In the genomic region with DNA sequence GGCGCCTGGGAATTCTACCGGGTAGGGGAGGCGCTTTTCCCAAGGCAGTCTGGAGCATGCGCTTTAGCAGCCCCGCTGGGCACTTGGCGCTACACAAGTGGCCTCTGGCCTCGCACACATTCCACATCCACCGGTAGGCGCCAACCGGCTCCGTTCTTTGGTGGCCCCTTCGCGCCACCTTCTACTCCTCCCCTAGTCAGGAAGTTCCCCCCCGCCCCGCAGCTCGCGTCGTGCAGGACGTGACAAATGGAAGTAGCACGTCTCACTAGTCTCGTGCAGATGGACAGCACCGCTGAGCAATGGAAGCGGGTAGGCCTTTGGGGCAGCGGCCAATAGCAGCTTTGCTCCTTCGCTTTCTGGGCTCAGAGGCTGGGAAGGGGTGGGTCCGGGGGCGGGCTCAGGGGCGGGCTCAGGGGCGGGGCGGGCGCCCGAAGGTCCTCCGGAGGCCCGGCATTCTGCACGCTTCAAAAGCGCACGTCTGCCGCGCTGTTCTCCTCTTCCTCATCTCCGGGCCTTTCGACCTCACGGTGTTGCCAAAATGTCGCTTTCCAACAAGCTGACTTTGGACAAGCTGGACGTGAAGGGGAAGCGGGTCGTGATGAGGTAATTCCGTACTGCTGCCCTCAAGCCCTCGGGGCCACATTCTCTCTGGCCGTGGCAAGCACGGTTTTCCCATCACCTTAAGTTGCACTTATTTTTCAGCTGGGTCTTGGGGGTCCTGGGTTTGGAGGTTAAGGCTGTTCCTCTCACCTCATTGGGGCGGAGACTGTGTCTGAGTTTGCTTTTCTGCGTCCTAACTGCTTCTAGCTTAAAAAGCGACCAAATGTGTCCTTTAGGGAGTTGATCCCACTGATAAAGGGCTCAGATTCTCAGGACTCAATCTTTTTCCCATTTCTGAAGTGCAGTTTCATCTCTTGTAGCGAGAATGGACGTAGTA, we compare ENCODE assay signal across 8 mouse cellular contexts. TPM values are rescaled to one million over a fixed set of nuclear protein-coding genes. Genes with fewer than 3 reads are reported as not detected.
A peak's percentile ranks its signal among the peaks of the same experiment; 100 is the strongest.
DNase-seq lines count a peak whose midpoint lies in the region; ATAC-seq and TF ChIP-seq lines count a peak whose summit lies in the region.

Pgk1 (plus strand) TSS at position 388 of the 937 bp plus-strand sequence.

- intact Hi-C loops in gastrocnemius, adult 2 months (cut with DNase I): loop anchor here (5.0 to 10.0 kb wide), 2 partner anchors 160 to 1112 kb away; partner anchors contain the start of genes Atp7a and Pbdc1
- intact Hi-C loops in left cerebral cortex, adult 2 months (cut with DNase I): loop anchor here (1.0 to 5.0 kb wide), 2 partner anchors 160 to 260 kb away; partner anchors contain the start of genes Atp7a and Atrx

- H3K36me3 ChIP-seq in hindbrain, postnatal 0 days (ENCODE audit: insufficient read depth, low read length): no peaks in the 10 kb centered on the region

- no peaks in the 10 kb centered on the region for H3K9me3 ChIP-seq in hindbrain, postnatal 0 days (ENCODE audit: low read length)

- H3K4me2 ChIP-seq in hindbrain, postnatal 0 days (ENCODE audit: low read depth, low read length): peak within 1 kb of the TSS; percentile 52

- peak within 1 kb of the TSS; percentile 80 for H3K4me3 ChIP-seq in gastrocnemius, adult 2 months
- H3K4me3 ChIP-seq in hindbrain, postnatal 0 days (ENCODE audit: low read length): peak within 1 kb of the TSS; percentile 48
- H3K4me3 ChIP-seq in left cerebral cortex, adult 2 months: peak within 1 kb of the TSS; percentile 61

- H3K9ac ChIP-seq in hindbrain, postnatal 0 days (replicated peaks; ENCODE audit: low read length): peak within 1 kb of the TSS; percentile 53

- no peak for TF ChIP-seq CTCF in gastrocnemius, adult 2 months (IDR thresholded peaks at IDR 0.05)
- TF ChIP-seq CTCF in hindbrain, postnatal 0 days (IDR thresholded peaks at IDR 0.05; ENCODE audit: low read depth): peak; percentile 18; the same call in 1 of the 2 replicates
- TF ChIP-seq CTCF in left cerebral cortex, adult 2 months (IDR thresholded peaks at IDR 0.05): no peak; the same call in 1 of the 2 replicates

- peak; percentile 97 for DNase-seq in ZHBTc4 (ENCODE audit: low read depth, low spot score)
- DNase-seq in gastrocnemius, adult 2 months: peak; percentile 96
- DNase-seq in hindbrain, postnatal 0 days (ENCODE audit: low spot score): peak; percentile 95
- DNase-seq in left cerebral cortex, adult 2 months (ENCODE audit: extremely low spot score in 1 of 2, low spot score in 2 of 2): peak; percentile 73 to 91
- peak; percentile 87 to 91 for DNase-seq in right cerebral cortex, adult 2 months (ENCODE audit: low spot score in 2 of 2)
- DNase-seq in urinary bladder, postnatal 14 days (ENCODE audit: low spot score): peak; percentile 93

- 25% methylated on average over 55 of the region's 55 CpGs for WGBS in hindbrain, postnatal 0 days

- peak; percentile 95 for ATAC-seq in common myeloid progenitor, adult 5-6 weeks (replicated peaks; ENCODE audit: low read depth, poor library complexity, severe bottlenecking)
- peak; percentile 99 for ATAC-seq in hindbrain, postnatal 0 days
- ATAC-seq in megakaryocyte, adult 5-6 weeks (ENCODE audit: poor library complexity, severe bottlenecking): peak; percentile 91

- peaks cover 8% of the 10 kb centered on the region; the same call in 1 of the 2 replicates for H3K4me1 ChIP-seq in hindbrain, postnatal 0 days (ENCODE audit: insufficient read depth, low read length)

- H3K27me3 ChIP-seq in hindbrain, postnatal 0 days (ENCODE audit: insufficient read depth, low read length): no peaks in the 10 kb centered on the region

- peak within 1 kb of the TSS; percentile 91 for H3K27ac ChIP-seq in gastrocnemius, adult 2 months
- H3K27ac ChIP-seq in hindbrain, postnatal 0 days: peak within 1 kb of the TSS; percentile 66
- H3K27ac ChIP-seq in left cerebral cortex, adult 2 months: peak within 1 kb of the TSS; percentile 84

RNA-seq across cellular contexts. Expression of gene Pgk1, which starts in this region (rescaled TPM):
- total RNA-seq in common myeloid progenitor, adult 5-6 weeks (2017): 203 and 235 TPM in 2 replicates
- total RNA-seq in gastrocnemius, adult 2 months (2021): 1,000 to 10,000 TPM in 1 of 2 experiments, 100 to 1,000 TPM in 1; 915 to 1,167 TPM
- 246 and 254 TPM in 2 replicates for total RNA-seq in hindbrain, postnatal 0 days (2014; rRNA removed)
- polyA plus RNA-seq in hindbrain, postnatal 0 days (2015; fragmentation: Nextera tagmentation; extraction: Ambion mirVana): 302 and 312 TPM in 2 replicates
- 100 to 1,000 TPM; 408 to 481 TPM for total RNA-seq in left cerebral cortex, adult 2 months (2021)
- 313 and 334 TPM in 2 replicates for total RNA-seq in megakaryocyte, adult 5-6 weeks (2015)
- 306 and 317 TPM in 2 replicates for total RNA-seq in megakaryocyte, adult 5-6 weeks (2017)

Comparison
In these comparisons a context has a peak if more than half of its experiments do, and no peak if none do; other contexts are left out.
1. Peak in every context shown above with its lines: DNase-seq, ATAC-seq, H3K4me3 ChIP-seq and H3K27ac ChIP-seq.